ENCODE assay signal across 27 mouse cellular contexts in the genomic region with DNA sequence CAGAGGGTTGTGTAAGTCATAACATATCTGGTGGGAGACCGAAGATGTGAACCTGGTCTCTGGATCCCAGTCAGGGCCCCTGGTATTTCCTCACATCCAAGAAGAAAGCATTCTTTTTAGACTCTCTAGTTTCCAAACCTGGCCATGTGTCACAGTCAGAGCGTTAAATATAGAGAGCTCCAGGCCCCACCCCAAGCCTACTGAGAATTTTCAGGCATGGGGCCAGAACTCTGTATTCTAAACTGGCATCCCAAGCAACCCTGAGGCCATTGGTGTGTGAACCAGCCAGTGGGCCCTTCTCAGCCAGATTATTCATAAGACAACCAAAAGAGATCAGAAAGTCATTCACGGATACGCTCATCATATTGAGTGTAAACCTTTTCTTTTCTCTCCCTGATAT. TPM values are rescaled to one million over a fixed set of nuclear protein-coding genes. Genes with fewer than 3 reads are reported as not detected.
DNase-seq lines count a peak whose midpoint lies in the region; ATAC-seq and TF ChIP-seq lines count a peak whose summit lies in the region.
"Had no signal": no experiment of that assay in that cellular context is flagged by ENCODE, and none has a peak within 500 bp of the region (broad histone marks: within the 10 kb centered on the region; RNA-seq: fewer than 3 reads in every experiment).

No protein-coding gene starts in this region.

- no peak overlapping the region for H3K4me3 ChIP-seq in heart, embryonic 12.5 days
- no peak overlapping the region for H3K4me3 ChIP-seq in embryonic fibroblast, embryonic 13.5 days (ENCODE audit: insufficient read depth, low read length)
- no peak overlapping the region for H3K4me3 ChIP-seq in hindbrain, embryonic 13.5 days
- H3K4me3 ChIP-seq: embryonic facial prominence, embryonic 12.5 days; erythroblast, embryonic 14.5 days; forebrain, embryonic 12.5 days; limb, embryonic 12.5 days; liver, embryonic 12.5 days; neural tube, embryonic 15.5 days had no signal

- TF ChIP-seq CTCF in embryonic fibroblast, embryonic 13.5 days (IDR thresholded peaks at IDR 0.05; ENCODE audit: borderline replicate concordance, insufficient read depth, low read length), result no peak

- H3K27me3 ChIP-seq in heart, embryonic 12.5 days (replicated peaks), result peaks cover 4% of the 10 kb centered on the region
- peaks cover 5% of the 10 kb centered on the region; the same call in 1 of the 2 replicates for H3K27me3 ChIP-seq in hindbrain, embryonic 13.5 days
- H3K27me3 ChIP-seq: embryonic facial prominence, embryonic 12.5 days; forebrain, embryonic 12.5 days; neural tube, embryonic 15.5 days; Patski had no signal

- intact Hi-C loops in heart, postnatal 36 days (cut with DNase I), result no loop called here
- intact Hi-C loops in heart, postnatal 10 days (cut with DNase I), result loop anchor here (10.0 kb wide), 1 partner anchor 533 kb away; no protein-coding TSS in a partner anchor

- H3K9me3 ChIP-seq in heart, embryonic 12.5 days (replicated peaks), result no peaks in the 10 kb centered on the region
- no peaks in the 10 kb centered on the region for H3K9me3 ChIP-seq in hindbrain, embryonic 13.5 days
- H3K9me3 ChIP-seq: embryonic facial prominence, embryonic 12.5 days; forebrain, embryonic 12.5 days; limb, embryonic 12.5 days; liver, embryonic 12.5 days; neural tube, embryonic 15.5 days had no signal

- H3K9ac ChIP-seq in heart, embryonic 12.5 days, result no peak overlapping the region
- no peak overlapping the region for H3K9ac ChIP-seq in hindbrain, embryonic 13.5 days
- H3K9ac ChIP-seq: embryonic facial prominence, embryonic 12.5 days; forebrain, embryonic 12.5 days; hindbrain, embryonic 14.5 days; limb, embryonic 12.5 days; liver, embryonic 12.5 days; neural tube, embryonic 15.5 days had no signal

- H3K4me1 ChIP-seq in heart, embryonic 12.5 days (replicated peaks), result peaks cover 44% of the 10 kb centered on the region
- H3K4me1 ChIP-seq in embryonic fibroblast, embryonic 13.5 days (ENCODE audit: control insufficient read depth, insufficient read depth, low read length), result peaks cover 6% of the 10 kb centered on the region
- H3K4me1 ChIP-seq in hindbrain, embryonic 13.5 days (replicated peaks), result peaks cover 11% of the 10 kb centered on the region
- H3K4me1 ChIP-seq: liver, embryonic 12.5 days had no signal

- no peaks in the 10 kb centered on the region for H3K36me3 ChIP-seq in heart, embryonic 12.5 days
- H3K36me3 ChIP-seq in hindbrain, embryonic 13.5 days, result no peaks in the 10 kb centered on the region
- H3K36me3 ChIP-seq: embryonic facial prominence, embryonic 12.5 days; forebrain, embryonic 12.5 days; limb, embryonic 12.5 days; liver, embryonic 12.5 days; neural tube, embryonic 15.5 days had no signal

- no peak for DNase-seq in heart, postnatal 36 days
- peak; percentile 49 to 58 for DNase-seq in heart, postnatal 10 days
- no peak for DNase-seq in kidney, postnatal 10 days
- no peak for DNase-seq in embryo, embryonic 11 days
- DNase-seq: adrenal gland, adult 2 months; cerebellum, adult 11-12 months; cerebellum, postnatal 10 days; kidney, adult 2 months; lung, adult 2 months; lung, postnatal 14 days; right cerebral cortex, adult 18-20 months; right cerebral cortex, postnatal 4 days; thymus, adult 18-20 months; thymus, postnatal 36 days had no signal

- no peak for TF ChIP-seq POLR2A in embryonic fibroblast, embryonic 13.5 days (IDR thresholded peaks at IDR 0.05; ENCODE audit: low read depth, low read length)

- H3K4me2 ChIP-seq in heart, embryonic 12.5 days, result no peak overlapping the region
- H3K4me2 ChIP-seq in hindbrain, embryonic 13.5 days, result no peak overlapping the region
- H3K4me2 ChIP-seq: embryonic facial prominence, embryonic 12.5 days; forebrain, embryonic 12.5 days; hindbrain, embryonic 14.5 days; limb, embryonic 12.5 days; liver, embryonic 12.5 days; midbrain, embryonic 11.5 days; neural tube, embryonic 15.5 days had no signal

- 69% methylated on average over 4 of the region's 4 CpGs for WGBS in heart, embryonic 12.5 days
- WGBS in hindbrain, embryonic 13.5 days, result 81% methylated on average over 4 of the region's 4 CpGs

- ATAC-seq in heart, embryonic 12.5 days (ENCODE audit: insufficient number of reproducible peaks, low FRiP score), result no peak
- ATAC-seq in hindbrain, embryonic 13.5 days (ENCODE audit: low FRiP score), result no peak
- ATAC-seq: liver, embryonic 12.5 days; Patski had no signal

- peak overlapping the region; percentile 73 for H3K27ac ChIP-seq in heart, embryonic 12.5 days (ENCODE audit: poor library complexity, severe bottlenecking)
- H3K27ac ChIP-seq in embryonic fibroblast, embryonic 13.5 days (ENCODE audit: insufficient read depth, low read length), result peak overlapping the region; percentile 18; the same call in 1 of the 2 replicates
- no peak overlapping the region for H3K27ac ChIP-seq in hindbrain, embryonic 13.5 days
- H3K27ac ChIP-seq: embryonic facial prominence, embryonic 12.5 days; forebrain, embryonic 12.5 days; hindbrain, embryonic 14.5 days; kidney, postnatal 0 days; limb, embryonic 12.5 days; liver, embryonic 12.5 days; neural tube, embryonic 15.5 days had no signal

RNA-seq across cellular contexts. Expression of gene Bcor, which starts 48.0 kb away (rescaled TPM):
- 20.3 and 23.4 TPM in 2 replicates for polyA plus RNA-seq in heart, embryonic 12.5 days (2016; fragmentation: Nextera tagmentation; extraction: Ambion mirVana)
- total RNA-seq in heart, postnatal 36 days (2021), result 10 to 100 TPM; 20.0 to 25.9 TPM
- polyA plus RNA-seq in embryonic fibroblast, embryonic 13.5 days (2011; ENCODE audit: insufficient read length, low read depth, missing spikeins), result 20.8 and 21.9 TPM in 2 replicates
- total RNA-seq in heart, postnatal 10 days (2021), result 10 to 100 TPM; 26.4 to 38.5 TPM
- polyA plus RNA-seq in hindbrain, embryonic 13.5 days (2015; fragmentation: Nextera tagmentation; extraction: Ambion mirVana), result 17.8 and 18.1 TPM in 2 replicates

Comparison
In these comparisons a context has a peak if more than half of its experiments do, and no peak if none do; other contexts are left out.
1. DNase-seq: peak in heart, postnatal 10 days (2 of 2); none in heart, postnatal 36 days (0 of 2), kidney, postnatal 10 days (single experiment) and embryo, embryonic 11 days (single experiment).